Comparison of ENCODE assay signal across 7 mouse cellular contexts in genomic region chr13:94868478-94868950, GRCm38 (mm10). TPM values are rescaled to one million over a fixed set of nuclear protein-coding genes. Genes with fewer than 3 reads are reported as not detected.
DNase-seq lines count a peak whose midpoint lies in the region; ATAC-seq and TF ChIP-seq lines count a peak whose summit lies in the region.

No protein-coding gene starts in this region.

- no peaks in the 10 kb centered on the region for H3K9me3 ChIP-seq in E14TG2a.4 (ENCODE audit: low read length)
- H3K9me3 ChIP-seq in heart, embryonic 15.5 days (replicated peaks): no peaks in the 10 kb centered on the region
- no peaks in the 10 kb centered on the region for H3K9me3 ChIP-seq in limb, embryonic 11.5 days (ENCODE audit: control insufficient read depth, low read length)
- H3K9me3 ChIP-seq in midbrain, embryonic 11.5 days (ENCODE audit: control insufficient read depth, low read length): no peaks in the 10 kb centered on the region

- H3K79me2 ChIP-seq in C2C12 (ENCODE audit: control insufficient read depth, insufficient read depth): no peaks in the 10 kb centered on the region

- H3K27me3 ChIP-seq in C2C12 (ENCODE audit: control insufficient read depth, insufficient read depth, insufficient read length): peaks cover 48% of the 10 kb centered on the region
- peaks cover 80% of the 10 kb centered on the region for H3K27me3 ChIP-seq in E14TG2a.4 (ENCODE audit: insufficient read depth, low read length)
- H3K27me3 ChIP-seq in heart, embryonic 15.5 days: peaks cover 93% of the 10 kb centered on the region
- peaks cover 63% of the 10 kb centered on the region for H3K27me3 ChIP-seq in limb, embryonic 11.5 days (ENCODE audit: control insufficient read depth, insufficient read depth, low read length)
- peaks cover 96% of the 10 kb centered on the region for H3K27me3 ChIP-seq in midbrain, embryonic 11.5 days (ENCODE audit: control insufficient read depth, insufficient read depth, low read length)
- H3K27me3 ChIP-seq in testis, adult 2 months (ENCODE audit: control insufficient read depth, insufficient read depth, low read length): peaks cover 11% of the 10 kb centered on the region

- H3K4me2 ChIP-seq in heart, embryonic 15.5 days: peak overlapping the region; percentile 71
- peak overlapping the region; percentile 56 for H3K4me2 ChIP-seq in limb, embryonic 11.5 days (ENCODE audit: low read depth, severe bottlenecking)
- peak overlapping the region; percentile 33 for H3K4me2 ChIP-seq in midbrain, embryonic 11.5 days

- H3ac ChIP-seq in C2C12 (ENCODE audit: control insufficient read depth, insufficient read length, low read depth): no peak overlapping the region

- WGBS in heart, embryonic 15.5 days: 1% methylated on average over 35 of the region's 35 CpGs
- under 1% methylated on average over 33 of the region's 35 CpGs for WGBS in limb, embryonic 11.5 days
- 0% methylated on average over 35 of the region's 35 CpGs for WGBS in midbrain, embryonic 11.5 days

- no peak for TF ChIP-seq POLR2A in testis, adult 2 months (IDR thresholded peaks at IDR 0.05; ENCODE audit: control insufficient read depth, low read depth, low read length)

- no peak overlapping the region for H3K27ac ChIP-seq in heart, embryonic 15.5 days
- no peak overlapping the region for H3K27ac ChIP-seq in limb, embryonic 11.5 days (replicated peaks; ENCODE audit: low read depth, low read length)
- H3K27ac ChIP-seq in midbrain, embryonic 11.5 days (ENCODE audit: low read depth, low read length): no peak overlapping the region
- H3K27ac ChIP-seq in testis, adult 2 months (ENCODE audit: control insufficient read depth, insufficient read depth, low read depth, low read length): no peak overlapping the region

- no peaks in the 10 kb centered on the region for H3K36me3 ChIP-seq in C2C12 (ENCODE audit: control insufficient read depth, insufficient read depth)
- no peaks in the 10 kb centered on the region for H3K36me3 ChIP-seq in E14TG2a.4 (ENCODE audit: insufficient read depth, low read length)
- H3K36me3 ChIP-seq in heart, embryonic 15.5 days: no peaks in the 10 kb centered on the region
- H3K36me3 ChIP-seq in limb, embryonic 11.5 days (ENCODE audit: control insufficient read depth, insufficient read depth, low read length): no peaks in the 10 kb centered on the region
- H3K36me3 ChIP-seq in midbrain, embryonic 11.5 days (ENCODE audit: control insufficient read depth, insufficient read depth, low read length): no peaks in the 10 kb centered on the region
- no peaks in the 10 kb centered on the region for H3K36me3 ChIP-seq in testis, adult 2 months (ENCODE audit: control insufficient read depth, insufficient read depth, low read length)

- H3K4me1 ChIP-seq in E14TG2a.4 (replicated peaks; ENCODE audit: low read depth, low read length): peaks cover 62% of the 10 kb centered on the region
- peaks cover 15% of the 10 kb centered on the region for H3K4me1 ChIP-seq in heart, embryonic 15.5 days (replicated peaks)
- peaks cover 8% of the 10 kb centered on the region; the same call in 1 of the 2 replicates for H3K4me1 ChIP-seq in limb, embryonic 11.5 days (ENCODE audit: control insufficient read depth, insufficient read depth, low read length)
- peaks cover 5% of the 10 kb centered on the region; the same call in 1 of the 2 replicates for H3K4me1 ChIP-seq in midbrain, embryonic 11.5 days (ENCODE audit: control insufficient read depth, insufficient read depth, low read length)
- peaks cover 8% of the 10 kb centered on the region for H3K4me1 ChIP-seq in testis, adult 2 months (ENCODE audit: control insufficient read depth, insufficient read depth, low read length)

- H3K4me3 ChIP-seq in C2C12 (ENCODE audit: insufficient read depth, poor library complexity, severe bottlenecking) (no peak overlapping the region), E14TG2a.4 (replicated peaks; ENCODE audit: low read length) (peak overlapping the region; percentile 84)
- peak overlapping the region; percentile 43 for H3K4me3 ChIP-seq in heart, embryonic 15.5 days
- H3K4me3 ChIP-seq in limb, embryonic 11.5 days (ENCODE audit: low read depth, low read length): peak overlapping the region; percentile 22
- peak overlapping the region; percentile 3; the same call in 1 of the 2 replicates for H3K4me3 ChIP-seq in midbrain, embryonic 11.5 days (ENCODE audit: low read depth, low read length)
- H3K4me3 ChIP-seq in testis, adult 2 months (ENCODE audit: control insufficient read depth, low read depth, low read length): peak overlapping the region; percentile 81

- DNase-seq in embryo, embryonic 11 days: peak; percentile 84
- peak; percentile 81 for DNase-seq in limb, embryonic 11.5 days (ENCODE audit: low spot score)
- peak; percentile 98 for DNase-seq in midbrain, embryonic 11.5 days (ENCODE audit: low spot score, missing footprints)

- H3K79me3 ChIP-seq in C2C12 (ENCODE audit: low read depth): no peaks in the 10 kb centered on the region

- H3K9ac ChIP-seq in heart, embryonic 15.5 days: peak overlapping the region; percentile 49
- H3K9ac ChIP-seq in limb, embryonic 11.5 days (ENCODE audit: low read length): no peak overlapping the region; the same call in 1 of the 2 replicates
- H3K9ac ChIP-seq in midbrain, embryonic 11.5 days (ENCODE audit: low read length): no peak overlapping the region

- peak; percentile 74 for ATAC-seq in heart, embryonic 15.5 days (replicated peaks; ENCODE audit: insufficient number of reproducible peaks, insufficient read depth, low FRiP score, low read depth)
- peak; percentile 61 for ATAC-seq in limb, embryonic 11.5 days (ENCODE audit: insufficient number of reproducible peaks, low FRiP score, low TSS enrichment, low read depth)
- peak; percentile 84 for ATAC-seq in midbrain, embryonic 11.5 days (ENCODE audit: low FRiP score)

- TF ChIP-seq CTCF in C2C12 (IDR thresholded peaks at IDR 0.05; ENCODE audit: control insufficient read depth, insufficient read depth, insufficient read length) (peak; percentile 11), E14TG2a.4 (conservative IDR thresholded peaks at IDR 0.05; ENCODE audit: low read length) (0 out of 2 replicates have a peak, but pooled peaks have one; percentile 7)
- peak; percentile 64 for TF ChIP-seq CTCF in testis, adult 2 months (IDR thresholded peaks at IDR 0.05; ENCODE audit: control insufficient read depth, insufficient read depth, insufficient replicate concordance, low read depth, low read length)

TF ChIP-seq in C2C12, 6 proteins besides CTCF, POLR2A, EP300 and RAD21:
- no peak for TF ChIP-seq FOSL1 (IDR thresholded peaks at IDR 0.05; ENCODE audit: insufficient read depth, low read length, poor library complexity, severe bottlenecking)
- no peak for TF ChIP-seq MYOD1 (IDR thresholded peaks at IDR 0.05; ENCODE audit: control insufficient read depth, insufficient read length, low read depth)
- TF ChIP-seq USF1 (IDR thresholded peaks at IDR 0.05; ENCODE audit: low read depth): no peak
- TF ChIP-seq CEBPB (IDR thresholded peaks at IDR 0.05; ENCODE audit: low read depth): no peak
- no peak for TF ChIP-seq MYOG (IDR thresholded peaks at IDR 0.05; ENCODE audit: control insufficient read depth, extremely low read depth, insufficient read length)
- TF ChIP-seq MAX (IDR thresholded peaks at IDR 0.05): no peak

RNA-seq across cellular contexts. Expression of gene Otp, which starts 6.9 kb away (rescaled TPM):
- polyA plus RNA-seq in C2C12 (2012; fragmentation: generic; extraction: Trizol): not detected
- not detected in 2 replicates for polyA plus RNA-seq in heart, embryonic 15.5 days (2015; fragmentation: Nextera tagmentation; extraction: Ambion mirVana)
- polyA plus RNA-seq in limb, embryonic 11.5 days (2014; fragmentation: Nextera tagmentation; extraction: Ambion mirVana): not detected in 2 replicates
- polyA plus RNA-seq in midbrain, embryonic 11.5 days (2014; fragmentation: Nextera tagmentation; extraction: Ambion mirVana): 2.0 and 2.4 TPM in 2 replicates
- polyA plus RNA-seq in testis, adult 2 months (2012; rRNA removed): not detected in 2 replicates

Comparison
In these comparisons a context has a peak if more than half of its experiments do, and no peak if none do; other contexts are left out.
1. CTCF ChIP-seq: peak in every context shown above with its lines; median percentile 64 in testis, adult 2 months; 11 in C2C12; 7 in E14TG2a.4.